Mouse (Mus musculus) liver, embryonic 12.5 days (tissue): ENCODE data around the gene Osgep. TPM values are rescaled to one million over a fixed set of nuclear protein-coding genes. Genes with fewer than 3 reads are reported as not detected.
"Not testable (repeated sequence)": the region's sequence is repeated elsewhere in the genome, so short reads cannot be mapped to it uniquely, and the experiment has no call there.

Source experiments
- ATAC-seq: fragments of 200-750 bp; cut with Nextera tagmentation; 2 replicates; pipeline ENCODE4 v1.8.0; 2017; ENCODE audit warnings: moderate number of reproducible peaks, mild to moderate bottlenecking, moderate library complexity
- H3K27ac ChIP-seq: fragments of 300-500 bp; sonication (generic); 2 replicates; pipeline ENCODE4 v1.5.1; 2016; ENCODE audit warnings: mild to moderate bottlenecking
- H3K27me3 ChIP-seq: fragments of 300-500 bp; sonication (generic); replicated peaks from 2 replicates; pipeline ENCODE4 v1.6.1; 2016; ENCODE audit warnings: mild to moderate bottlenecking, moderate library complexity
- H3K36me3 ChIP-seq: fragments of 300-500 bp; sonication (generic); 2 replicates; pipeline ENCODE4 v1.6.1; 2016; ENCODE audit warnings: mild to moderate bottlenecking, moderate library complexity
- H3K4me1 ChIP-seq: fragments of 300-500 bp; sonication (generic); 2 replicates; pipeline ENCODE4 v1.6.1; 2016
- H3K4me2 ChIP-seq: fragments of 300-500 bp; sonication (generic); 2 replicates; pipeline ENCODE4 v1.6.1; 2016; ENCODE audit warnings: mild to moderate bottlenecking, moderate library complexity
- H3K4me3 ChIP-seq: fragments of 300-500 bp; sonication (generic); 2 replicates; pipeline ENCODE4 v1.5.1; 2016; ENCODE audit warnings: mild to moderate bottlenecking, moderate library complexity
- H3K9ac ChIP-seq: fragments of 300-500 bp; sonication (generic); 2 replicates; pipeline ENCODE4 v1.6.1; 2016; ENCODE audit warnings: mild to moderate bottlenecking, moderate library complexity
- H3K9me3 ChIP-seq: fragments of 300-500 bp; sonication (generic); replicated peaks from 2 replicates; pipeline ENCODE4 v1.6.1; 2016; ENCODE audit warnings: mild to moderate bottlenecking, moderate library complexity
- WGBS: fragments of 180-500 bp; shearing (Covaris S2); methylation state at CpG from one replicate; pipeline ENCODE4 v1.1.7; 2016; ENCODE audit not compliant: insufficient replicate concordance; 5-methylcytosine and 5-hydroxymethylcytosine counted together
- polyA plus RNA-seq: library from polyadenylated mRNA; unstranded; fragments of >200 nt; fragmentation: Nextera tagmentation; extraction: Ambion mirVana; gene quantifications from 2 replicates; pipeline ENCODE4 v1.2.1, GENCODE M21; 2016

Gene Osgep
- polyA plus RNA-seq, 1 experiment from 2014 or later = 74.0 TPM

DNA sequence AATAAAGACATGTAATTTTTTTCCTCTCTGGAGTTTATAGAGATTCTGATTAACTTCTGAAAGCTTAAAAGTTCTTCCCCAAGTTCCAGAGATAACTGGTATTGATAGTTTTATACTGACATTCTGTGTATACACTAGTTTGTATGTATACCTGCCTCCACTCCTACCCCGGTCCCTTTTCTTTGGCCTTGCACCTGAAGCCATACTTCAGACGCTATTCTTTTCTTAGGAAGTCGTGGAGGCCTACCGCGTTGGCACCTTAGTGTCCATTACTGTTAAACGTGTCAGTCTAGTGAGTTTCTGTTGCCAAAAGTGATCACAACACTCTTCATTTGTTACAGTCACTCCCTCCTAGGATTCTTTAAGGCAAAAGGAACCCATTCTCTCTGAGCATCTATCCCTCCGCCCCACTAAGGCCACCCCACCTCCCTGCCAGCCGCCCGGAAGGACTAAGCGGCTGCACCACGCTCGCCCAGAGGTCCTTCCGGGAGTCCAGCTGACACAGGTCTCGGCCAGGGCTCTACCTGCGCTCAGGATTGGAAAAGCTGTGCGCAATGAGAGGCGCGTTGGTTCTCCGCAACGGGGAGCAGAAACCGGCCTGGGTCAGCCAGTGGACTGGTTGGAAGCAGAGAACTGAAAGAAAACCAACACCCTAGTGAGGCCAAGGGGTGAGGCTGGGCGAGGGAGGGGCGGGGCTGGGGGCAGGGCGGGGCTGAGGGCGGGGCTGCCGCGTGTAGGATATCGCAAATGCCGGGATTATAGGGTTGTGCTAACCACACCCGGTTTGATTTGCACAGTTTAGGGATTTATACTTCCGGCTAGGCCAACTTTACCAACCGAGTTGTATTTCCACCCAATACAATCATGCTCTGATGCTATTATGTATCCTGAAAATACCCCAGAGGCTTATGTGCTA lies 54.5 kb downstream of the Osgep start, which contains the start of gene Tep1:
TSS of gene Tep1 (minus strand) at position 672 of the 916 bp plus-strand sequence.
- Histone ChIP-seq H3K9me3 (no peaks in the 10 kb centered on the region), H3K27me3 (no peaks in the 10 kb centered on the region), H3K9ac (peak within 1 kb of the TSS; percentile 64), H3K4me1 (peaks cover 16% of the 10 kb centered on the region), H3K36me3 (no peaks in the 10 kb centered on the region), H3K4me3 (peak within 1 kb of the TSS; percentile 66), H3K4me2 (peak within 1 kb of the TSS; percentile 77), H3K27ac (peak within 1 kb of the TSS; percentile 64; the same call in 1 of the 2 replicates)
- ATAC-seq = peak; percentile 87
- 5% methylated on average over 32 of the region's 32 CpGs for WGBS

DNA sequence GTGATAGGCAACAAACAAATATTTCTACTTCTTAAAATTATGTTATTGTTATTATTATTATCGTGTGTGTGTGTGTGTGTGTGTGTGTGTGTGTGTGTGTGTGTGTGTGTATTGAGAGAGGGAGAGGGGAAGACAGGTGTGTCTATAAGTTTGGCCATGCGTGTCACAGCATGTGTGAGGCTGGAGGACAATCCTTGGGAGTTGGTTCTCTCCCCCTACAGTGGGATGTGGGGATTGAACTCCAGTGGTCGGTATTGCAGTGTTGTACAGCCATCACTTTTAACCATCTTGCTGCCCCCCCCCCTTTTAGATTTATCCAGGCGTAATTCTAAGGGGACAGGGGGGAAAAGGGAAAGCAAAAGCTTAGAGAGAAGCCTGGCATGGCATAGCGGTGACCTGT lies 56.0 kb downstream of the Osgep start:
- no peaks in the 10 kb centered on the region for H3K9me3 ChIP-seq
- 62% methylated on average over 5 of the region's 5 CpGs for WGBS
- no peak for ATAC-seq

DNA sequence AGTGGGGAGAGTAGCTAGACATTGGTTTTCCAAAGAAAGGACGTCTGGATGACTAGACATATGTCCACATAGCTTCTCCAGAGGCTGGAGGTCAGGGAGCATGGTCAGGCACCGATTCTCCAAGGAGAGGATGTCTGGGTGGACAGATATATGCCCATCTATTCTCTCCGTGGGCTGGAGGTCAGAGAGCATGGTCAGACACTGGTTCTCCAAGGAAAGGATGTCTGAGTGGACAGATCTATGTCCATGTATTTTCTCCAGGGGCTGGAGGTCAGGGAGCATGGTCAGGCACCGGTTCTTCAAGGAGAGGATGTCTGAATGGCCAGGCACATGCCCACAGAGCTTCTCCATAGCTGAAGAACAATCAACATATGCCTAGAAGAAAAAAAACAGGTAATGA lies 56.5 kb downstream of the Osgep start:
- no peak overlapping the region for H3K4me3 ChIP-seq
- H3K4me1 ChIP-seq = peaks cover 11% of the 10 kb centered on the region
- no peaks in the 10 kb centered on the region for H3K9me3 ChIP-seq
- no peak overlapping the region for H3K9ac ChIP-seq
- 53% methylated on average over 4 of the region's 4 CpGs for WGBS
- H3K27ac ChIP-seq = no peak overlapping the region
- ATAC-seq = no peak
- H3K4me2 ChIP-seq = no peak overlapping the region
- no peaks in the 10 kb centered on the region for H3K27me3 ChIP-seq
- no peaks in the 10 kb centered on the region for H3K36me3 ChIP-seq

More for the DNA sequence above, 56.0 kb downstream of the Osgep start:
- Histone ChIP-seq H3K4me1 (peaks cover 11% of the 10 kb centered on the region), H3K4me2 (no peak overlapping the region), H3K4me3 (no peak overlapping the region), H3K27me3 (no peaks in the 10 kb centered on the region), H3K9ac (no peak overlapping the region), H3K27ac (no peak overlapping the region), H3K36me3 (no peaks in the 10 kb centered on the region)

DNA sequence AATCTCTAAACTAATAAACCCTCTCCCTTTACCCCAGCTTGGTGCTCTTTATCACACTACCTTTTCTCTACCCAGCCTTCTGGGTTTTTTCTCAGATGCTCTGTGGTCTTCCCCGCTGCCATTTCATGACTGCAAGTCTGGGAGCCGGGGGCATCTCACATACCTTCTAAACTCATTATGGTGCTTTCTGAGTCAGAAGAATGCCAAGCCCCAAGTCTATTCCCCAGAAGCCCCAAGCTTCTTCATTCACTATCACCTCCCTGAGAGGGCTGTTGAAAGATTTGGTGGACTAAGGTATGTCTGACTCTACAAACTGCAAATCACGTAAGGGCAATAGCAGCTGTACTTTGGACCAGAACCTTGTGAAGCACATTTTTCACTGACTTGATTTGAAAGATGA lies 57.7 kb downstream of the Osgep start:
- H3K4me2 ChIP-seq = no peak overlapping the region
- no peak for ATAC-seq
- H3K9ac ChIP-seq = no peak overlapping the region
- no peaks in the 10 kb centered on the region for H3K27me3 ChIP-seq
- no peaks in the 10 kb centered on the region for H3K9me3 ChIP-seq
- H3K27ac ChIP-seq = no peak overlapping the region
- H3K4me1 ChIP-seq = peaks cover 14% of the 10 kb centered on the region
- H3K36me3 ChIP-seq = 0 out of 2 replicates have a peak, but pooled peaks cover 3% of the 10 kb centered on the region
- H3K4me3 ChIP-seq = no peak overlapping the region
- 82% methylated on average over 3 of the region's 3 CpGs for WGBS

DNA sequence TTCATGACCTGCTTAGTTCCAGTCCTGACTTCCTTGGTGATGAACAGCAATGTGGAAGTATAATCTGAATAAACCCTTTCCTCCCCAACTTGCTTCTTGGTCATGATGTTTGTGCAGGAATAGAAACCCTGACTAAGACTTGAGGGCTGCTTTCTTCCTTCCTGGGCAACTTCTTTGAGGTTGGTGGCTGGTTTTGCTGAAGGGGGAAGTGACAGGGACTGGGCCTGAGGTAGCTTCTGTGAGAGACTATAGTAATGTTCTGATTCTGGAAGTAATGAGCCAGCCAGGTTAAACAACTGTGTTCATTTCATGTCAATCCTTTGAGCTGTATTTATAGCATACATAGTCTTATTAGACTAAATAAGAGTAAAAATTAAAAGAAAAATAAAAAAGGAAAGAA lies 59.7 kb downstream of the Osgep start:
- ATAC-seq, H3K4me1 ChIP-seq, H3K27me3 ChIP-seq, H3K9me3 ChIP-seq, H3K9ac ChIP-seq, H3K4me2 ChIP-seq, H3K4me3 ChIP-seq, H3K36me3 ChIP-seq, H3K27ac ChIP-seq: not testable (repeated sequence)

DNA sequence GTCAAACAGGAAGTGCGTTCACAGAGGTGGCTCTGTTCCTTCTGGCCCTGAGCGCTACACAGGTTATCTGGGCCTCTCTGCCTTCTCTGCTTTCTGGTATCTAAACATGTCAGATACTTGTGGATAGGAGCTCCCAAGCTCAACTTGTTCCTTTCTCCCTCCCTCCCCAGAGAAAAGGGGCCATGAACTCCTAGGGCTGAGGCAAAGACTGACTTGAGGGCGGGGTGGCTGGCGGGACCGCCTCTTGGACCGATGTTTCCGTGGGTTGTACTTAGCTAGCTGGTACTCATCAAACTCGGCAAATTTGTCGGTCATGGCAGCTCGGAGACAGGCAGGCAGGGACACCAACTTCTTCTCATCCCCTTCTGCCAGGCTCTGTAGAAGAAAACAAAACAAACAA lies 62.1 kb downstream of the Osgep start:
- no peaks in the 10 kb centered on the region for H3K27me3 ChIP-seq
- H3K9ac ChIP-seq = no peak overlapping the region
- no peak overlapping the region for H3K27ac ChIP-seq
- no peak for ATAC-seq
- WGBS = 72% methylated on average over 10 of the region's 10 CpGs
- H3K4me3 ChIP-seq = no peak overlapping the region
- no peak overlapping the region for H3K4me2 ChIP-seq
- H3K9me3 ChIP-seq = no peaks in the 10 kb centered on the region
- H3K36me3 ChIP-seq = peaks cover 13% of the 10 kb centered on the region; the same call in 1 of the 2 replicates
- H3K4me1 ChIP-seq = 0 out of 2 replicates have a peak, but pooled peaks cover 3% of the 10 kb centered on the region

Other genes starting within 250 kb of the Osgep start
- gene Olfr747, start 231.7 kb downstream of the Osgep start, polyA plus RNA-seq = not detected in 2 replicates
- not detected in 2 replicates for gene Olfr748, start 217.5 kb downstream of the Osgep start, polyA plus RNA-seq
- gene Olfr749, start 179.8 kb downstream of the Osgep start, polyA plus RNA-seq = not detected in 2 replicates
- gene Ttc5, start 139.4 kb downstream of the Osgep start, polyA plus RNA-seq = 27.3 and 27.9 TPM in 2 replicates
- gene Ccnb1ip1, start 117.2 kb downstream of the Osgep start, polyA plus RNA-seq = not detected in 2 replicates
- 44.8 and 45.8 TPM in 2 replicates for gene Parp2, start 117.1 kb downstream of the Osgep start, polyA plus RNA-seq
- 2.2 and 3.2 TPM in 2 replicates for gene Tep1, start 54.3 kb downstream of the Osgep start, polyA plus RNA-seq
- gene Klhl33, start 27.4 kb downstream of the Osgep start, polyA plus RNA-seq = 0.13 and 0.28 TPM in 2 replicates
- gene Apex1, start 75 bp upstream of the Osgep start, polyA plus RNA-seq = 144 and 147 TPM in 2 replicates
- gene Pip4p1, start 6.0 kb upstream of the Osgep start, polyA plus RNA-seq = 26.1 and 30.6 TPM in 2 replicates
- 75.0 and 76.1 TPM in 2 replicates for gene Pnp, start 6.2 kb upstream of the Osgep start, polyA plus RNA-seq
- gene Gm49342, start 19.6 kb upstream of the Osgep start, polyA plus RNA-seq = not detected in 2 replicates
- 4.0 and 4.3 TPM in 2 replicates for gene Pnp2, start 31.1 kb upstream of the Osgep start, polyA plus RNA-seq
- gene Rnase10, start 82.9 kb upstream of the Osgep start, polyA plus RNA-seq = 0.07 TPM in 1 of 2 replicates, not detected in the other
- gene Rnase9, start 117.0 kb upstream of the Osgep start, polyA plus RNA-seq = not detected in 2 replicates
- gene Rnase11, start 125.3 kb upstream of the Osgep start, polyA plus RNA-seq = not detected in 2 replicates
- 0.44 and 1.4 TPM in 2 replicates for gene Rnase12, start 132.8 kb upstream of the Osgep start, polyA plus RNA-seq
- gene Olfr750, start 149.5 kb upstream of the Osgep start, polyA plus RNA-seq = not detected in 2 replicates
- 10.0 and 10.4 TPM in 2 replicates for gene Rnase4, start 166.2 kb upstream of the Osgep start, polyA plus RNA-seq
- gene Ang, start 166.3 kb upstream of the Osgep start, polyA plus RNA-seq = 2.6 and 3.5 TPM in 2 replicates
- not detected in 2 replicates for gene Eddm3b, start 189.5 kb upstream of the Osgep start, polyA plus RNA-seq
- 2.3 and 4.0 TPM in 2 replicates for gene Rnase6, start 199.0 kb upstream of the Osgep start, polyA plus RNA-seq
- not detected in 2 replicates for gene Rnase1, start 221.9 kb upstream of the Osgep start, polyA plus RNA-seq
- not detected in 2 replicates for gene Rnase2b, start 237.4 kb upstream of the Osgep start, polyA plus RNA-seq